37 mouse cellular contexts compared by ENCODE assay signal in genomic region chr9:39623783-39624182, GRCm38 (mm10). TPM values are rescaled to one million over a fixed set of nuclear protein-coding genes. Genes with fewer than 3 reads are reported as not detected.
"Had no signal": no experiment of that assay in that cellular context is flagged by ENCODE, and none has a peak within 500 bp of the region (broad histone marks: within the 10 kb centered on the region; RNA-seq: fewer than 3 reads in every experiment).

No protein-coding gene starts in this region.

- DNase-seq: cerebellum, adult 8-10 months; cerebellum, adult 9-10 months; cerebellum, adult 9-11 months; cerebellum, postnatal 10 days; cerebellum, postnatal 14 days; cerebellum, postnatal 25 days; cerebellum, postnatal 36 days; embryo, embryonic 11 days; forebrain, postnatal 0 days; gastrocnemius, adult 2 months; gastrocnemius, postnatal 10 days; gastrocnemius, postnatal 14 days; gastrocnemius, postnatal 25 days; heart, adult 18-20 months; heart, adult 2 months had no signal

- ATAC-seq: forebrain, embryonic 13.5 days; forebrain, embryonic 14.5 days; forebrain, embryonic 15.5 days; forebrain, embryonic 16.5 days; forebrain, postnatal 0 days had no signal

RNA-seq across cellular contexts. Expression of gene Olfr960, which starts 2.6 kb away (rescaled TPM):
- total RNA-seq: common myeloid progenitor, adult 5-6 weeks; forebrain, postnatal 0 days; gastrocnemius, adult 18-20 months; gastrocnemius, adult 2 months; gastrocnemius, adult 8-10 months; gastrocnemius, postnatal 10 days; gastrocnemius, postnatal 14 days; gastrocnemius, postnatal 25 days; gastrocnemius, postnatal 4 days; heart, adult 18-20 months; heart, adult 2 months; heart, adult 8-10 months had no signal
- polyA plus RNA-seq: cortical plate, adult 2 months; embryonic facial prominence, embryonic 10.5 days; embryonic facial prominence, embryonic 11.5 days; embryonic facial prominence, embryonic 12.5 days; embryonic facial prominence, embryonic 13.5 days; embryonic facial prominence, embryonic 14.5 days; embryonic facial prominence, embryonic 15.5 days; erythroblast, embryonic 14.5 days; forebrain, embryonic 10.5 days; forebrain, embryonic 11.5 days; forebrain, embryonic 12.5 days; forebrain, embryonic 13.5 days; forebrain, embryonic 14.5 days; forebrain, embryonic 15.5 days; forebrain, embryonic 16.5 days; forebrain, postnatal 0 days; frontal cortex, adult 2 months; heart, adult 2 months; heart, embryonic 10.5 days had no signal

RNA-seq across cellular contexts. Expression of gene Olfr148, which starts 13.3 kb away (rescaled TPM):
- total RNA-seq: common myeloid progenitor, adult 5-6 weeks; forebrain, postnatal 0 days; gastrocnemius, adult 18-20 months; gastrocnemius, adult 2 months; gastrocnemius, adult 8-10 months; gastrocnemius, postnatal 10 days; gastrocnemius, postnatal 14 days; gastrocnemius, postnatal 25 days; gastrocnemius, postnatal 4 days; heart, adult 18-20 months; heart, adult 2 months; heart, adult 8-10 months had no signal
- polyA plus RNA-seq: cortical plate, adult 2 months; embryonic facial prominence, embryonic 10.5 days; embryonic facial prominence, embryonic 11.5 days; embryonic facial prominence, embryonic 12.5 days; embryonic facial prominence, embryonic 13.5 days; embryonic facial prominence, embryonic 14.5 days; embryonic facial prominence, embryonic 15.5 days; erythroblast, embryonic 14.5 days; forebrain, embryonic 10.5 days; forebrain, embryonic 11.5 days; forebrain, embryonic 12.5 days; forebrain, embryonic 13.5 days; forebrain, embryonic 14.5 days; forebrain, embryonic 15.5 days; forebrain, embryonic 16.5 days; forebrain, postnatal 0 days; frontal cortex, adult 2 months; heart, adult 2 months; heart, embryonic 10.5 days had no signal

RNA-seq across cellular contexts. Expression of gene AW551984, which starts 19.6 kb away (rescaled TPM):
- total RNA-seq: common myeloid progenitor, adult 5-6 weeks had no signal
- polyA plus RNA-seq: erythroblast, embryonic 14.5 days had no signal

RNA-seq across cellular contexts. Expression of gene Olfr961, which starts 21.1 kb away (rescaled TPM):
- total RNA-seq: common myeloid progenitor, adult 5-6 weeks; forebrain, postnatal 0 days; gastrocnemius, adult 18-20 months; gastrocnemius, adult 2 months; gastrocnemius, adult 8-10 months; gastrocnemius, postnatal 10 days; gastrocnemius, postnatal 14 days; gastrocnemius, postnatal 25 days; gastrocnemius, postnatal 4 days; heart, adult 18-20 months; heart, adult 2 months; heart, adult 8-10 months had no signal
- polyA plus RNA-seq: cortical plate, adult 2 months; embryonic facial prominence, embryonic 10.5 days; embryonic facial prominence, embryonic 11.5 days; embryonic facial prominence, embryonic 12.5 days; embryonic facial prominence, embryonic 13.5 days; embryonic facial prominence, embryonic 14.5 days; erythroblast, embryonic 14.5 days; forebrain, embryonic 10.5 days; forebrain, embryonic 11.5 days; forebrain, embryonic 12.5 days; forebrain, embryonic 13.5 days; forebrain, embryonic 14.5 days; forebrain, embryonic 15.5 days; forebrain, embryonic 16.5 days; forebrain, postnatal 0 days; frontal cortex, adult 2 months; heart, adult 2 months; heart, embryonic 10.5 days had no signal

RNA-seq across cellular contexts. Expression of gene Olfr963, which starts 43.2 kb away (rescaled TPM):
- total RNA-seq: common myeloid progenitor, adult 5-6 weeks; forebrain, postnatal 0 days; gastrocnemius, adult 18-20 months; gastrocnemius, adult 2 months; gastrocnemius, adult 8-10 months; gastrocnemius, postnatal 10 days; gastrocnemius, postnatal 14 days; gastrocnemius, postnatal 25 days; gastrocnemius, postnatal 4 days; heart, adult 18-20 months; heart, adult 2 months; heart, adult 8-10 months had no signal
- polyA plus RNA-seq: cortical plate, adult 2 months; embryonic facial prominence, embryonic 10.5 days; embryonic facial prominence, embryonic 11.5 days; embryonic facial prominence, embryonic 12.5 days; embryonic facial prominence, embryonic 13.5 days; embryonic facial prominence, embryonic 14.5 days; erythroblast, embryonic 14.5 days; forebrain, embryonic 10.5 days; forebrain, embryonic 11.5 days; forebrain, embryonic 12.5 days; forebrain, embryonic 13.5 days; forebrain, embryonic 14.5 days; forebrain, embryonic 15.5 days; forebrain, embryonic 16.5 days; forebrain, postnatal 0 days; frontal cortex, adult 2 months; heart, adult 2 months; heart, embryonic 10.5 days had no signal
